Mouse (Mus musculus) MEL (cell line): Measurements from ENCODE around the gene Mta3.

Experiments used
- CTCF ChIP-seq, 3 experiments: IDR thresholded peaks in 2 of 3; conservative IDR thresholded peaks in 1 of 3; 2 replicates each; pipeline ENCODE4 v1.5.1; 2011 to 2012; ENCODE audit warnings: low read length in 3 of 3, low read depth in 2 of 3, mild to moderate bottlenecking in 2 of 3, improper control_type of control experiment in 1 of 3, inconsistent platforms in 1 of 3, mixed read lengths in 1 of 3, moderate library complexity in 1 of 3; ENCODE audit not compliant: control insufficient read depth in 1 of 3, insufficient read depth in 1 of 3, poor library complexity in 1 of 3, severe bottlenecking in 1 of 3
- E2F4 ChIP-seq: IDR thresholded peaks from 2 replicates; pipeline ENCODE4 v1.6.1; 2011; ENCODE audit warnings: low read depth, low read length, improper control_type of control experiment, borderline replicate concordance
- EP300 ChIP-seq, 2 experiments: IDR thresholded peaks; 2 replicates each; pipeline ENCODE4 v1.6.1; 2011; ENCODE audit warnings: improper control_type of control experiment in 2 of 2, low read length in 2 of 2, low read depth in 1 of 2, mild to moderate bottlenecking in 1 of 2
- JUND ChIP-seq: IDR thresholded peaks from 2 replicates; pipeline ENCODE4 v1.6.1; 2011; ENCODE audit warnings: low read depth, mild to moderate bottlenecking, improper control_type of control experiment, low read length
- NRF1 ChIP-seq: IDR thresholded peaks from 2 replicates; pipeline ENCODE4 v1.6.1; 2014; ENCODE audit warnings: low read depth, mild to moderate bottlenecking, inconsistent platforms, low read length, improper control_type of control experiment, moderate library complexity; ENCODE audit not compliant: poor library complexity, insufficient read depth, severe bottlenecking
- POLR2A ChIP-seq, 2 experiments: IDR thresholded peaks; 2 replicates each; pipeline ENCODE4 v1.6.1; 2011 to 2012; ENCODE audit warnings: low read length in 2 of 2, mild to moderate bottlenecking in 2 of 2, control low read depth in 1 of 2, improper control_type of control experiment in 1 of 2, low read depth in 1 of 2, moderate library complexity in 1 of 2; ENCODE audit not compliant: control insufficient read depth in 1 of 2, insufficient read depth in 1 of 2, poor library complexity in 1 of 2
- POLR2AphosphoS2 ChIP-seq: IDR thresholded peaks from 2 replicates; pipeline ENCODE4 v1.6.1; 2011; ENCODE audit warnings: low read length, improper control_type of control experiment
- SMC3 ChIP-seq: IDR thresholded peaks from 2 replicates; pipeline ENCODE4 v1.6.1; 2011; ENCODE audit warnings: low read depth, low read length, improper control_type of control experiment
- ZC3H11A ChIP-seq: IDR thresholded peaks from 2 replicates; pipeline ENCODE4 v1.6.1; 2012; ENCODE audit warnings: low read depth, mild to moderate bottlenecking, inconsistent platforms, low read length, improper control_type of control experiment
- ZNF384 ChIP-seq: IDR thresholded peaks from 2 replicates; pipeline ENCODE4 v1.6.1; 2012; ENCODE audit warnings: low read depth, mild to moderate bottlenecking, inconsistent platforms, low read length, improper control_type of control experiment

DNA sequence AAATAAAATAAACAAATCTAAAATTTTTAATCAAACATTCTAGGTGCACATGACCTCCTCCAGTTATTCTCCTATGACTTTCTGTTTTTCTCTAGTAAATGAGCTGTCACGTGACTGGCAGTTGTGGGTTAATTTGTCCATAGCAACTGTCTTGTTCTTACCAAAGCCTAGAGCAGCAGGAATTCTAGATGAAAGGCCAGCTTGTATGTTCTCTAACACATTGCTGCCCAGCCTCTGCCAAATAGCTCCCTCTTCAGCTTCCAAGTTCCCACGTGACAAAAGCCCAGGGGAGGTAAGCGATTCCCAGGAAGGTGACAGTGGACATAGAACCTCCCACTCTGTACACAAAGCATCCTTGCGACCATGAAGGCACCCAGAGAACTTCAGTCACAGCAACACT lies 128.2 kb downstream of the Mta3 start:
- TF ChIP-seq POLR2AphosphoS2: no peak
- no peak for TF ChIP-seq ZNF384
- TF ChIP-seq CTCF (IDR thresholded peaks at IDR 0.05 in 2 of 3, conservative IDR thresholded peaks at IDR 0.05 in 1 of 3; ENCODE audit: control insufficient read depth in 1 of 3, insufficient read depth in 1 of 3, low read depth in 2 of 3, low read length in 3 of 3, poor library complexity in 1 of 3, severe bottlenecking in 1 of 3): no peak
- TF ChIP-seq ZC3H11A: no peak
- no peak for TF ChIP-seq POLR2A (IDR thresholded peaks at IDR 0.05; ENCODE audit: control insufficient read depth in 1 of 2, insufficient read depth in 1 of 2, low read depth in 1 of 2, low read length in 2 of 2, poor library complexity in 1 of 2)
- no peak for TF ChIP-seq NRF1
- no peak for TF ChIP-seq JUND
- no peak for TF ChIP-seq SMC3
- no peak for TF ChIP-seq EP300 (IDR thresholded peaks at IDR 0.05; ENCODE audit: low read depth in 1 of 2, low read length in 2 of 2)
- no peak for TF ChIP-seq E2F4
